Mouse (Mus musculus) thymus, adult 2 months (tissue): Measurements from ENCODE around the gene Trim12c.

ENCODE experiments used
- CTCF ChIP-seq: fragments of 200-500 bp; IDR thresholded peaks from 2 replicates; pipeline ENCODE4 v1.5.1; 2012; ENCODE audit warnings: mild to moderate bottlenecking, control low read depth, low read length, moderate library complexity, borderline replicate concordance; ENCODE audit not compliant: control insufficient read depth, poor library complexity, insufficient read depth; ENCODE audit errors: extremely low read depth
- POLR2A ChIP-seq: fragments of 200-500 bp; IDR thresholded peaks from 2 replicates; pipeline ENCODE4 v1.6.1; 2012; ENCODE audit warnings: mild to moderate bottlenecking, low read length, control low read depth, moderate library complexity; ENCODE audit not compliant: control insufficient read depth, poor library complexity, insufficient read depth; ENCODE audit errors: extremely low read depth

GRCm38 (mm10) chr7:104290641-104291040 lies 62.5 kb downstream of the Trim12c start:
- TF ChIP-seq CTCF: no peak
- no peak for TF ChIP-seq POLR2A
